Mouse (Mus musculus): ENCODE measurements around the gene Gm36028. TPM values are rescaled to one million over a fixed set of nuclear protein-coding genes. Genes with fewer than 3 reads are reported as not detected.

Gm36028 gene
- polyA plus RNA-seq, 1 experiment from 2014 or later, result 0.25 TPM

DNA sequence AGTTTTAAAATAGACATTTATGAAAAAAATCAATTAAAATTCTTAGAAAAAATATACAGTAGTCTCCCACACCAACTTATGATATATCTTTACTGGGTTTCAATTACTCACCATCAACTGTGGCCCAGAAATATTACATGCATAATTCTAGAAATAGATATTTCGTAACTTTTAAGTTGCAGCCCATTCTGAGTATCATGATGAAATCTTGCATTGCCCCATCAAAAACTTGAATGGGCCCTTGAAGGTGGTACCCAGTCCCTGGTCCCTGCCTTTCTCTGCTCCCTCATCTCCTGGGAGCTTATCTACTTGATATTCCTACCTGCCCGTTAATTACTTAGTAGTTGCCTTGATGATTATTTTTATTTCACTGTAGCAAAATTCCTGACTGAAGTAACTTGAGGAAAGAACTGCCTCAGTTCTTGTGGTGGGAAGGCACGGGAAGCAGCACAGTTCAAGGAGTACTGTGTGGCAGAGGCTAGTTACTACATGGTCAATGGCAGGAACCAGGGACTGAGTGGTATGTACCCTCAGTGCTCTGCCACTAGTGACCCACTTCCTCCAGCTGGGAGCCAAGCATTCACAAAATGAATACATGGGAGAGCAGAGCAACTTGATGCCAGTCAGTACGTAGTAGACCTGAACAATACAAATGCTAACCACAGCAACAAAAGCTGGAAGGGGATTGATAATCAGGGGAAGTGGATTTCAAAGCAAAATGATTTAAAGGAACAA is 13.7 kb upstream of the Gm36028 start:
- DNase-seq (ENCODE audit: low spot score), result no peak
- Histone ChIP-seq H3K9me3 (replicated peaks) (no peaks in the 10 kb centered on the region), H3K4me1 (peaks cover 21% of the 10 kb centered on the region), H3K27me3 (ENCODE audit: low read depth, poor library complexity, severe bottlenecking) (no peaks in the 10 kb centered on the region), H3K4me3 (no peak overlapping the region), H3K36me3 (peaks cover 73% of the 10 kb centered on the region), H3K27ac (replicated peaks) (no peak overlapping the region)
- 87% methylated on average over 4 of the region's 4 CpGs for WGBS

DNA sequence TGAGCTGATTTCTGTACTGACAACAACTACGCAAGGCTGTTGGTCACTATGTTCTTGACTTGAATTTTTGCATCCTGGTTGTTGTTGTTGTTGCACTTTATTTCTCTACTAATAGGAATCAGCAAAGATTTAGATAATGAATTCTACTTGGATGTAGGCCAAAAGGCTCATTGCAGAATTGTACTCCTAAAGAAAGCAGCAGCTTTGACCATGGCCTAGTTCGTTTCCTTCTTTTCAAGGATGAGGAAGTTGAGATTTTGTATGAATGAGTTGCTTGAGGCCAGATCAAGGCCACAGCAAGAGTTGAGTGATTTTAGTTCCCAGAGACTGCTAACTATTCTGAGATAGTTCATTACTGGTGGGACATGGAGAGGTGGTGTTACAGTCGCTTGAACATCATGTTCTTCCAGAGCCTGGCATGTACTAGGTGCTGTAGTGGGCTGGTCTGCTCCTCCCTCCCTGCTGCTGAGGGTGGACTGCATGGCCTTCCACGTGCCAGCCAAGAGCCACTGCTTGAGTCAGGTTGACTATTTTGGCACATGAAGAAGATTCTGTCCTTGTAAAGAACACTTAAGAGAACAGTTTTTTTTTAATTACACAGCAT is 10.3 kb upstream of the Gm36028 start:
- WGBS, result 93% methylated on average over 4 of the region's 4 CpGs
- no peak for DNase-seq (ENCODE audit: low spot score)
- no peaks in the 10 kb centered on the region for H3K9me3 ChIP-seq (replicated peaks)
- H3K4me1 ChIP-seq, result peaks cover 31% of the 10 kb centered on the region
- H3K27ac ChIP-seq (replicated peaks), result no peak overlapping the region
- H3K4me3 ChIP-seq, result no peak overlapping the region
- peaks cover 39% of the 10 kb centered on the region for H3K36me3 ChIP-seq
- H3K27me3 ChIP-seq (ENCODE audit: low read depth, poor library complexity, severe bottlenecking), result no peaks in the 10 kb centered on the region

DNA sequence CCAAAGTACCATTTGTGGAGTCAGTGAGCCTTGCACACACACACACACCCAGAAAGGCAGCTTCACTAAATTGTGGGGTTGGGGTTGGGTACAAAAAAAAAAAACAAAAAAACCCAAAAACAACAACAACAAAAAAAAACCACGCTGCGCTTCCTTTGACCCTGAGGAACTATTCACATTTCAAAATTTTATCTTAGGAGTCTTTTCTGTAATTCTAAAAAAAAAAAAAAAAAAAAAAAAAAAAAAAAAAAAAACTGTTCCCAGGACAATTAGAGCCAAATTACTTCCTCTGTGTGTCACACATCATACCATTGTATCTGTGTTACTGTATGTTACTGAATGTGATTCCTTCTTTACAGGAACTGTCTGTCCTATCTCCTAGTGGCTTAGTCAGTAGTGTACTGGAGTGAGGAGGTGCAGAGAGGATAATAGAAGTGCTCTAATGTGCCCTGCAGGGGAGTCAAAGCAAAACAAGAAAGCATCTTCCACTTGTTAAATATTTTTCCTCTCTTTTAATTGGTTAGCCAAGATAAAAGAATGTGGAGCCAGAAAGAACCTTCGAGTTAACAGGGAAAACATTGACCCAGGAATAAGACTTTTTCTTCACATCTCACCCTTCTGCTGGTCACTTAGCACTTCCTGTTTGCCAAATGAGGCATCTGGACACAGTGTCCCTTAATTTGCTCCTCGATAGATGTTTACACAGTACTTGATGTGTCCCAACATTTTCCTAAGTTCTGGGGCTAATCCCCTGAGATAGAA is 8.7 kb upstream of the Gm36028 start:
- peaks cover 35% of the 10 kb centered on the region for H3K36me3 ChIP-seq
- WGBS, result 40% methylated on average over 4 of the region's 4 CpGs

DNA sequence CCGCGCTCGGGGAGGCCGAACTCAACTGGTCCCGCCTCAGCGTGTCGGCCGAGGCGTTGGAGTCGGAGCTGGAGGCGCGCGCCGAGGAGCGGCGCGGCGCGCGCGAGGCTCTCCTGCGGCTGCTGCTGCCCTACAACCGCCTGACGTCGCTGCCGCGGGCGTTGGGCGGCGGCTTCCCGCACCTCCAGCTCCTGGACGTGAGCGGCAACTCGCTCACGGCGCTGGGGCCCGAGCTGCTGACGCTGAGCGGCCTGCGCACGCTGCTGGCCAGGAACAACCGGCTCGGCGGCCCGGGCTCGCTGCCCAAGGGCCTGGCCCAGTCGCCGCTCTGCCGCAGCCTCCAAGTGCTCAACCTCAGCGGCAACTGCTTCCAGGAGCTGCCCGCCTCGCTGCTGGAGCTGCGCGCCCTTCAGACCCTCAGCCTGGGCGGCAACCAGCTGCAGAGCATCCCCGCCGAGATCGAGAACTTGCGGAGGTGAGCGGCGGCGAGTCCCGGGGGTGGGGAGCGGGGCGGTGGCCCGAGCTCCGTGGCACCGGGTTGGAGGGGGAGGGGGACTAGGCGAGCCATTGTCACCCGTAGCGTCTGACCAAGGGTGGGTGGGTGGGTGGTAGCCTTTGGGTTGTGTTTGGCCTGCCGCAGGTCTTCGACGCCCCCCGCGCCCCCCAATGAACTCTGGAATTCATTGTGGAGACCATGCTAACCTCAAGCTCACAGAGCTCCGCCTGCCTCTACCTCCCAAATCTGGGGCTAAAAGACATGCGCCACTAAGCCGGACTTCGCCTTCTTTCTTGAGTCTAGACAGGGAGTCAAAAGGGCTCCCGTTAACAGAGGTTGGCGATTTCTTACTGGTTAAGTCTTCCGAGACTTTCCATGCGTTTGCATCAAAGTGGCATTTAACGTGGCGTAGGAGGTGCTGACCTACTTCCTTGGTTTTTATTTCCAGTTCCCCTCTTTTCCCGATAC is 7.8 kb upstream of the Gm36028 start:
- Histone ChIP-seq H3K4me3 (peak overlapping the region; percentile 82), H3K9me3 (replicated peaks) (no peaks in the 10 kb centered on the region), H3K4me1 (peaks cover 31% of the 10 kb centered on the region), H3K27ac (replicated peaks) (peak overlapping the region; percentile 98), H3K36me3 (peaks cover 33% of the 10 kb centered on the region), H3K27me3 (ENCODE audit: low read depth, poor library complexity, severe bottlenecking) (no peaks in the 10 kb centered on the region)
- under 1% methylated on average over 87 of the region's 87 CpGs for WGBS
- DNase-seq (ENCODE audit: low spot score), result peak; percentile 84

More for the DNA sequence above, 8.7 kb upstream of the Gm36028 start:
- Histone ChIP-seq H3K9me3 (replicated peaks) (no peaks in the 10 kb centered on the region), H3K27me3 (ENCODE audit: low read depth, poor library complexity, severe bottlenecking) (no peaks in the 10 kb centered on the region), H3K4me1 (peaks cover 31% of the 10 kb centered on the region), H3K4me3 (peak overlapping the region; percentile 82), H3K27ac (replicated peaks) (peak overlapping the region; percentile 98)
- DNase-seq (ENCODE audit: low spot score), result no peak

DNA sequence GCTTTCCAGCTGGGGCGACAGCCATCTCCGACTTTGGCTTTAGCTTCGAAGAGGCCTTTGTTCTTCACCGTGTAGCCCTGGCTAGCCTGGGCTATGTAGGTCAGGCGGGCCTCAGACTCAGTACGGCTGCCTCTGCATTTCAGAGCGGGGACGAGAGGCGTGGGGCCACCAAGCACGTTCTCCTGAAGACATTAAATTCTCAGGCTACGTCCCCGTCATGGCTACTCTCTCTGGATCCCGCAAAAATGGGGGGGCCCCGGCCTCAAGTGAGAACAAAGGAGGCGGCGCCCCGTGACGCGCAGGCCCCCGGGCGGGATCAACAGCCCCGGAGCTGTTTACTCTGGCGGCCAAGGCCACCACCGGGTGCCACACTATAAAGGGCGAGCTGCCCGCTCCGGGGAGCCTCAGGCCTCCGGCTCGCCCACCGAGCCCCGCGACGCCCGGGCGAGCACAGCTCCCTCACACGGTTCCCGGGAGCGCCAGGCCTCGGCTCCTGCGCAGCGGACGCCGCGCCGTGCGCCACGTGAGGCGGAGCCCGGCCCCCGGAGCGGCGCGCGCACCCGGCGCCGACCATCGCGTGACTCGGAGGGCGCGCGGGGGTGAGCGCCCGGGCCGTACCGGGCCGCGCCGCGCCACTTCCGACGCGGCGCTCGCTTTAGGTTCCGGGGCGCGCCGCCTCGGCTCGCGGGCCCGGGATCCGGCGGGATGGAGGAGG is 7.0 kb upstream of the Gm36028 start, which contains the start of gene Lrrc58:
Gene Lrrc58, plus strand, starts transcription at position 599 of the 715 bp plus-strand sequence.
- Histone ChIP-seq H3K9me3 (replicated peaks) (no peaks in the 10 kb centered on the region), H3K4me1 (peaks cover 28% of the 10 kb centered on the region), H3K27me3 (ENCODE audit: low read depth, poor library complexity, severe bottlenecking) (no peaks in the 10 kb centered on the region), H3K4me3 (peak within 1 kb of the TSS; percentile 82), H3K36me3 (peaks cover 28% of the 10 kb centered on the region), H3K27ac (replicated peaks) (peak within 1 kb of the TSS; percentile 98)
- no peak for DNase-seq (ENCODE audit: low spot score)
- under 1% methylated on average over 86 of the region's 86 CpGs for WGBS

DNA sequence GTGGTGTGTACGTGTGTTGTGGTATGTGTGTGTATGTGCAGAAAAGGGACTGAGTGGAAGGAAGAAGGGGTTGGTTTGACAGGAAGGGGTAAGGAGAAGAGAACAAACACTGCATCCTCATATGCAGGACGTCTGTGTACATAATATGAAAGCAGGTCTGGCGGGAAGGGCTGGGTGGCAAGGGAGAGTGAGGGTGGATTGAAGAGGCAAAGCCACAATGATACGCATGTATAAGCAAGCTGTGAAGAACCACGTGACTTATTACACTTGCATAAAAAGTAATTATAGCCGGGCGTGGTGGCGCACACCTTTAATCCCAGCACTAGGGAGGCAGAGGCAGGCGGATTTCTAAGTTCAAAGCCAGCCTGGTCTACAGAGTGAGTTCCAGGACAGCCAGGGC is 4.9 kb upstream of the Gm36028 start:
- Histone ChIP-seq H3K4me1 (peaks cover 22% of the 10 kb centered on the region), H3K27ac (replicated peaks) (no peak overlapping the region), H3K27me3 (ENCODE audit: low read depth, poor library complexity, severe bottlenecking) (no peaks in the 10 kb centered on the region), H3K4me3 (no peak overlapping the region), H3K9me3 (replicated peaks) (no peaks in the 10 kb centered on the region), H3K36me3 (peaks cover 9% of the 10 kb centered on the region)
- no peak for DNase-seq (ENCODE audit: low spot score)
- 92% methylated on average over 9 of the region's 9 CpGs for WGBS

DNA sequence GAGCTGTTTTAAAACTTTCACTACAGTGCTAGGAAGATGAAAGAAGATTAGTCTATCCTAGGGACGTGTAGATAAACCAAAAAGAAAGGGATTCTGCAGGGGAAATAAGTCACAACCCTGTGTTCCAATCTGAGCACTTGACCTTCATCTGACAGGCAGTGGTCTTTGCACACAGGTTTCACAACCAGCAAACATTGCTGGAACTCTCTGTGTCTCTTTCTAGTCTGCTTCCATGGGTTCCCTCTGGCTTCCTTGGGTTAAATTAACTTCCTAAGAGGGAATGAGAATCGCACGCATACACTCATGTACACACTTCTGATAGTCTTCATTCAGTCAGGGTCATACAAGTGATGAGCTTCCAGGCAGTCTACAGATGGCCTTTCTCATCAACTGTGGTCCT is 2.9 kb upstream of the Gm36028 start:
- peaks cover 9% of the 10 kb centered on the region for H3K4me1 ChIP-seq
- no peak for DNase-seq (ENCODE audit: low spot score)
- H3K27ac ChIP-seq (replicated peaks), result no peak overlapping the region
- H3K4me3 ChIP-seq, result no peak overlapping the region
- 88% methylated on average over 3 of the region's 3 CpGs for WGBS
- H3K36me3 ChIP-seq, result no peaks in the 10 kb centered on the region
- no peaks in the 10 kb centered on the region for H3K27me3 ChIP-seq (ENCODE audit: low read depth, poor library complexity, severe bottlenecking)
- no peaks in the 10 kb centered on the region for H3K9me3 ChIP-seq (replicated peaks)

DNA sequence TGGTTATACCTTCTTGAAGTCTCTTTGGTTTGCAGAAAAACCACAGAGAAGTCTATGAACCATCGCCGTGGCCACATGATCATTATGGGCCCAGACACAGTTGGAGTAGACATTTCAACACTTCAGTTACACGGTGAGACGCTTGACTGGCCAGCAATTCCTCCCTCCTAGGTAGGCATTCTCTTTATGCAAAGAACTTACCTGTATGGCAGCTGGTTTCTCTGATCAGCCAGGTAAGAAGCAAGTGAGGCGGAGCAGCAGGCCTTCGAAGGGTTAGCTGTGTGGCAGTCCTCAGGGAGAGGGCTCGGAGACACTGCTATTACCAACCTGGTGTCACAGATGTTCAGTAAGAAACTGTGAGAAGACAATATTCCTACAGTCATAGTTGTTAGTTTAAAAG is 733 bp downstream of the Gm36028 start:
- no peaks in the 10 kb centered on the region for H3K27me3 ChIP-seq (ENCODE audit: low read depth, poor library complexity, severe bottlenecking)
- H3K9me3 ChIP-seq (replicated peaks), result no peaks in the 10 kb centered on the region
- H3K36me3 ChIP-seq, result no peaks in the 10 kb centered on the region
- no peak overlapping the region for H3K27ac ChIP-seq (replicated peaks)
- peaks cover 6% of the 10 kb centered on the region for H3K4me1 ChIP-seq
- WGBS, result 84% methylated on average over 7 of the region's 7 CpGs
- DNase-seq (ENCODE audit: low spot score), result no peak
- H3K4me3 ChIP-seq, result no peak overlapping the region

DNA sequence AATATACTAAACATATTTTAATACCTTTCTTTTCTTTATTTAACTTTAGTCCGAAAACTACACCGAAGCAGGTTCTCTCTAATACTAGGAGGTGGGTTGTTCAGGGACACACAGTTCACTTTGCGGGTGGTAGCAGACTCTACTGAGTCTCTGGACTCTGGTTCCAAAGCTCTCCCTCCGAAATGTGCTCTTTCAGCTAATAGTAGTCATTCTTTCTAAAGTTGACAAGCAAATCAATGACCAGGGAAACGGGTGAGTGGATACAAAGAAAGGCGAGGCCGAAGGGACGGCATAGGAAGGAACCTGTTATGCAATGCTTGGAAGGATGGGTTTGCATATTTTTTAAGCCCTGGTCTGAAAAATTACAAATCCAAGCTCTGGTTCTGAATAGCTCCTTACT is 3.5 kb downstream of the Gm36028 start:
- Histone ChIP-seq H3K9me3 (replicated peaks) (no peaks in the 10 kb centered on the region), H3K4me3 (no peak overlapping the region), H3K4me1 (peaks cover 6% of the 10 kb centered on the region), H3K27ac (replicated peaks) (no peak overlapping the region), H3K27me3 (ENCODE audit: low read depth, poor library complexity, severe bottlenecking) (no peaks in the 10 kb centered on the region), H3K36me3 (no peaks in the 10 kb centered on the region)
- no peak for DNase-seq (ENCODE audit: low spot score)
- WGBS, result 74% methylated on average over 8 of the region's 8 CpGs

DNA sequence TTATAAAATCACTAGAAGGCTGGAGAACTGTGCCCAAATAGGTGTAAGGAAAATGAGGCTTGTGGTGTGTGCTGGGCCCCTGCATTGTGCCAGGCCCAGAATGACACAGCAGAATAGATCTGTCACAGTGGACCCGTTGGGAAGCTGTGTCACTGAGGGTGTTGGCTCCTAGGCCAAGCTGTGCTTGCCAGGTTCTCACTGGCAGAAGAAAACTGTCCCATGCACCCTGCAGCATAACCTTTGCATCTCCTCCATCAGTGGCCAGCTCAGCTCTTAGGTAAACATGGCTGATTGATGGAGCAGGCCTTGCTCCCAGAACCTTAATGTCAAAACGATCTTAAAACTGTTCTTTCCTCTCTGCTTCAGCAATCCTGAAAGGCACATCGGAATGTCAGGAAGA is 4.6 kb downstream of the Gm36028 start:
- Histone ChIP-seq H3K4me3 (no peak overlapping the region), H3K27me3 (ENCODE audit: low read depth, poor library complexity, severe bottlenecking) (no peaks in the 10 kb centered on the region), H3K9me3 (replicated peaks) (no peaks in the 10 kb centered on the region), H3K27ac (replicated peaks) (no peak overlapping the region), H3K4me1 (peaks cover 6% of the 10 kb centered on the region), H3K36me3 (no peaks in the 10 kb centered on the region)
- DNase-seq (ENCODE audit: low spot score), result no peak
- 85% methylated on average over 3 of the region's 3 CpGs for WGBS

DNA sequence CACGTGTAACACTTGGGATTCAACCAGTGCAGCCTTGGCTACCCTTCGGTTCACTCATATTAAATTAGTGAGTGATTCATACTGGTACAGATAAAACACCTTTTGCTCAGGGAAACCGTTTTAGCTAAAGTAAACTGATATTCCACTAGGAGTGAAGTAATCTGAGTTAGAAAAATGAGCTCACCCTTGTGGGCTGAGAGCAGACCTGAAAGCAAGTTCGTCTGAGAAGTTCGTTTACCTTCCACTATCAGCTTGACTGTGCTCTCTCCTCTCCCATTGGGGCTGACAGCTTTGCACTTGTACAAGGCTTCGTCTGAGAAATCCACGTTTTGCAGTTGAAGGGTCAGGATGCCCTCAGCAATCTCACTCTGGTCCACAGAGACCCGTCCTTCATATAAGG is 5.4 kb downstream of the Gm36028 start:
- no peaks in the 10 kb centered on the region for H3K9me3 ChIP-seq (replicated peaks)
- no peak overlapping the region for H3K27ac ChIP-seq (replicated peaks)
- no peak for DNase-seq (ENCODE audit: low spot score)
- WGBS, result 81% methylated on average over 8 of the region's 8 CpGs
- no peaks in the 10 kb centered on the region for H3K27me3 ChIP-seq (ENCODE audit: low read depth, poor library complexity, severe bottlenecking)
- H3K4me1 ChIP-seq, result peaks cover 6% of the 10 kb centered on the region
- H3K36me3 ChIP-seq, result no peaks in the 10 kb centered on the region
- H3K4me3 ChIP-seq, result no peak overlapping the region

DNA sequence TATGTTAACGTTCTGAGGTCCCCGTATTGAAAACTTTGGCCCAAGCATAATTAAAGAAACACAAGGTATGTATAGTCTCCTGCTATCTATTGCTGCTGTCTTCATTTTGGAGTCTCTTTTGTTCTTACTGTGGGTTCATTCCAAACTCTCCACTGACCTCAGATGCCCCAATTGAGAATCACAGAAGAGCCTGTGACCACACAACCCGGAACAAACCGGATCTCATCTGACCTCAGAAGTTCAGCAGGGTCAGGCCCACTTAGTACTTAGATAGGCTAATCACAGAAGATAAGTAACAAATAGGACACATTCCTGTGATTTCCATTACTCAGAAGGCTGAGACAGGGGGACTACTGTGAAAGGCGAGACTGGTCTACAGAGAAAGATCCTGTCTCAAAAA is 6.4 kb downstream of the Gm36028 start:
- Histone ChIP-seq H3K4me3 (no peak overlapping the region), H3K27ac (replicated peaks) (no peak overlapping the region), H3K36me3 (no peaks in the 10 kb centered on the region), H3K27me3 (ENCODE audit: low read depth, poor library complexity, severe bottlenecking) (no peaks in the 10 kb centered on the region), H3K9me3 (replicated peaks) (no peaks in the 10 kb centered on the region), H3K4me1 (peaks cover 6% of the 10 kb centered on the region)
- 71% methylated on average over 5 of the region's 5 CpGs for WGBS
- no peak for DNase-seq (ENCODE audit: low spot score)
